Mouse (Mus musculus): ENCODE data around the gene Trub1. TPM values are rescaled to one million over a fixed set of nuclear protein-coding genes. Genes with fewer than 3 reads are reported as not detected.

Trub1 gene
- polyA plus RNA-seq, 1 experiment = 16.6 TPM

DNA sequence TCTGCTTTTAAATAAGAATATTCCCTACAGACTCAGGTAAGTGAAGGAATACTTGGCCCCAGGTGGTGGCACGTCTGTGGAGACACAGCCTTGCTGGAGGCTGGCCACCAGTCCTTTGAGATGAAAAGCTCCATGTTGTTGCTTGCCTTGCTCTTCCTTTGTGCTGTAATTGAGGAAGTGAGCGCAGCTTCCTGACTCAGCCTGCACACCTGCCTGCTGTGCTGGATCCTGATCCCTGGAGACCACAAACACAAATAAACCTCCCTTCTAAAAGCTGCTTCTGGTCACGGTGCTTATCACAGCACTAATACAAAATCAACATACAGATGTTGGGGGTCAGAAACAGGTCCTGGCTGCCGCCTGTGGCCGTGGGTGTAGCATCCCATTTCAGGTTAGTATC, 41.3 kb downstream of the Trub1 start:
- no peak for DNase-seq (ENCODE audit: low spot score)

DNA sequence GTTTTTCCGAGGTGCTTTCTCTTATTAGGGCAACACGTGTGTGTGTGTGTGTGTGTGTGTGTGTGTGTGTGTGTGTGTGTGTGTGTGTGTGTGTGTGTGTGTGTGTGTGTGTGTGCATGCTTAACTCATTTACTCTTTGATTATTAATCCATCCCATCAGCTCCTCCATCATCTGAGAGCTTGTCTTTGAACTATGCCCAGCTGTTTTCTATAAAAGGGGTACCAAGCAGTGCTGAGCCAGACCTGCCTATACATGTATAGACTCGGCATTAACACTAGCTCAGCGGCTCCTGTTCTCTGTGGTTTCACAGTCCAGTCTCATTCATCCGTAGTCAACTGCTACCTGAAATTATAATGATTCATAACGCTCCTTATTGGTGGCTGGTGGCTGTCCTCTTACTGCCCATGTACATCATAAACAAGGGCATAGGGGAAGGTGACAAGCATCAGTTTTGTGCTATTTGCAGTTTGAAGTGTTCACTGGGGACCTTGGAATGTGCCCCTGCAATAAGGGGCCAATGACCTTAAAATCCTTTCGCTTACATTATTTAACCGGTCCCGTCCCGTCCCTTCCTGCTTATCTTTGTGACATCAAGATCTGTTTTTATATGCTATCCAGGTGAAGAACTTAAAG, 45.5 kb downstream of the Trub1 start:
- DNase-seq (ENCODE audit: low spot score) = no peak

DNA sequence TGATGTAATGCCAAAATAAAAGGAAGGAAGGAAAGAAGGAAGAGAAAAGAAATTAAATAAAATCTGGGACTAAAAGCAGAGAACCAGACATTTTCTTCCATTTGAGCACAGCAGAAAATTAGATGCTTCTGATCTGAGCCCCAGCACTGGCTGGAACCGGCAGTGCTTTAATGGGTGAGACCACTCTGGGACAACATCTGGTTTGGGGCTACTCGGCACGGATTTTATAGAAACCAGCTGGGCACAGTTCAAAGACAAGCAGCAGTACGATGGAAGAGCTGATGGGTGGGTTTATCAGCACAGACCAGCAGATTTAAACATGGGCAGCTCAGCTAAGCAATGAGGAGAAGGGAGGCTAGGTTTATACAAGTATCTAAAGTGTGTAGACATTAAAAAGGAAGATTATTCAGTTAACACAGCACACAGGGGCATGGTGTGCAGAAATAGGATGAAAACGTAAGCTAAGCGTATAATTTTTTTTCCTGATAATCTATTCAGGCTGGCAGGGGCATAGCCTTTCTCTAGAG, 46.2 kb downstream of the Trub1 start:
- DNase-seq (ENCODE audit: low spot score) = no peak

DNA sequence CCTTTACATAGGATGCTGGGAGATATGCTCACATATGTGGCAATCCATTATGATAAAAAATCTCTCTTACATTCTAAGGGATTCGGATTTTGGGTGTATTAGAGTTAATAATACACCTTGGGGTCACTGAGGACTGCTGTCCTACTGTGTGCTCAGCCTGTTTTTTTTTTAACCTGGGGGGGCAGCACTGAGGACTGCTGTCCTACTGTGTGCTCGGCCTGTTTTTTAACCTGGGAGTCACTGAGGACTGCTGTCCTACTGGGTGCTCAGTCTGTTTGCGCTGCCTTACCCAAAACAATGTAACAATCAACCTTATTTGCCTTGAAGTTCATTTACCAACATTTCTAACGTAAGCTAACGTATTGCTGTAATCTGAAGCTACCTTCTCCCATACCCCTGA, 47.5 kb downstream of the Trub1 start:
- no peak for DNase-seq (ENCODE audit: low spot score)

DNA sequence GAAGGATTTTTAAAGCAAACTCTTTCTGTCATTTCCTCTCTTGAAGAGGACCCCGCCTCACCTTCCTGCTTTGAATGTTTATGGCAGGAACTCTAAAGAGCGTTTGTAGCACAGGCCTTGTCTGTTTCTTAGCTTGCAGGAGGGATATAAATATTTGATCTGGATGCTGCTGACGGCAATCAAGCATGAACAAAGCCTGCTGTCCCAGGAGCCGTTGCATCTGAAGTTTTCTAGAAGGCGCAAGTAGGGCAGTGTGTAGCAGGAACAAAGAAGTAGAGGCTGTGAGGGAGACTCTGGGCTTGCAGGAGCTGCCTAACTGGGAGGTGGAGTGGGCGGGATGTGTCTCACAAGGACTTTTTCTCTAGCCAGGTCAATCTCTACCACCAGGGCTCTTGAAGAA, 50.4 kb downstream of the Trub1 start:
- no peak for DNase-seq (ENCODE audit: low spot score)

DNA sequence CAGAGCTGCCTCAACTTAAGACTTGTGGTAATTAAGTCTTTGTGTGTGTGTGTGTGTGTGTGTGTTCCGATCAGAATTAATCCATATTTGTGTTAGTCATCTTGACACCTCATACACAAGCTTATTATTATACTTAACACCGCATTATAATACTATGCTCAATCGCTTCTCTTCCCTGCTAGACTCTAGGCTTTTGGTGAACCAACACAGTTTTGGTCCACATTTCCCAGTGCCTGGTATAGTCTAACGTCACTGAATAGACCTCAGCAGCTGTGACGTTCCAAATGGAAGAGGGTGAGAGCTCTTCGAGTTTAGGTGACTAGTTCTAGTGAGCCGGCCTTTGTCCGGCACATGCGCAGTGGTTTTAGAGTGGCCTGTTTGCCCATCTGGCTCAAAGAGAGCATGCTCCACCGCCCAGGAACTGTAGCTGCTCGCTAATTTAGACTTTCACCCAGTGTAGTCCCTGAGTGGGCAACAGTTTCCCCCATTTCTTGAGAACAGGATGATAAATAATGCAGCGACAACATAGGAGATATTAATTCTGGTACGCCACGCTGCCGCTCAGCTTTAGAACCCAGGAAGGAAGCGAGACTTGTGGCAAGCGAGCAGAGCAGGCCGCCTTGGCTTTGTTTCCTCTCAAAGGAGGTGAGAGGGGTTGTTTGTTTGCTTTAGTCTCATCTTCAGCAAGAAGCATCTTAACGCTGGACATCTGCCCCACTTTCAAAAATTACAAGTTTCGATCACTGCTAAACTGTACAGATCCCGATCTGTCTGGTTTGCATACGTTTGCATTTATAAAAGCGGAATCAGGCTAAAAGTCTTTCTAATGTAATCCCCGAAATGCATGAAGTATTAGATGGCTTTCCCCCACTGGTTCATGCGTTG, 52.6 kb downstream of the Trub1 start:
- no peak for DNase-seq (ENCODE audit: low spot score)

DNA sequence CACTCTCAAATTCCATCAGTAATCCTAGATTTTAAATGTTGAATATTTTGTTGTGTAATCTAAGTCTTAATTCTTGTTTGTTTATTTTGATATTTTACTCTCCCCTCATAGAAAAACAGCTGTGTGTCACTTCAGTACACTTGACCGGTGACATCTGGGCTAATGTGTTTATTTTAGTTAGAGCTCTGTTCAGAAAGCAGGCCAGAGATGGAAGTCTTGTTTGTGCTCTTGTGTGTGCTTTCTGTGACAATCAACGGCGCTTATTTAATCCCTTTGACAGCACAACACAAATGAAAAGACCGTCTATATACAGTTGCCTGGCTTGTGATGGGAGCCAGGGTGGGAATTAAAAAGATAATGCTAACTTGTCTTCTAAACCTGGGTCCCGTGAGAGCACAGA, 53.9 kb downstream of the Trub1 start:
- DNase-seq (ENCODE audit: low spot score) = no peak

DNA sequence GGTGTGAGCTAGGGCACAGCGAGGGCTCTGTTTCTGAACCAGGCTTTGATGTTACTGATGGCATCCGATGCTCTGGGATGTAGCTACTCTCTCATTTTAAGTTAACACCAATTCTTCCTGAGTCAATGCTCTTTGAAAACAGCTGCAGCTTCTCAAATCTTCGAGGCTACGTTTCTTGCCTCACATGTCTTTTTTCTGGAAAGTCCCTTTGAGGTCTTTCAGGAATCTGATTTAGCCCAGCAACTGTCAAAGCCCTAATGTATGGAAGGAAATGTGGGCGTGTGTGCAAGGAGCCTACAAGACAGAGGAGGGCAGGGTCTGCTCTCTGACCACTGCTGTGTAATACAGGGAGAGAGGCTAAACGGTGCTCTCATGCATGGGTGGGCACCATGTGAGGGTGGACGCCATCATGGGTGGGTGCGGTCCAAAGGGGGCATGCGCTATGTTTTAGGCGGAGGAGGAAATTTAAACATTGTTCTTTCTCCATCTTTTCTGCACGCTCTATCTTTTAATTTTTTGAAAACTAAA, 55.6 kb downstream of the Trub1 start:
- no peak for DNase-seq (ENCODE audit: low spot score)

DNA sequence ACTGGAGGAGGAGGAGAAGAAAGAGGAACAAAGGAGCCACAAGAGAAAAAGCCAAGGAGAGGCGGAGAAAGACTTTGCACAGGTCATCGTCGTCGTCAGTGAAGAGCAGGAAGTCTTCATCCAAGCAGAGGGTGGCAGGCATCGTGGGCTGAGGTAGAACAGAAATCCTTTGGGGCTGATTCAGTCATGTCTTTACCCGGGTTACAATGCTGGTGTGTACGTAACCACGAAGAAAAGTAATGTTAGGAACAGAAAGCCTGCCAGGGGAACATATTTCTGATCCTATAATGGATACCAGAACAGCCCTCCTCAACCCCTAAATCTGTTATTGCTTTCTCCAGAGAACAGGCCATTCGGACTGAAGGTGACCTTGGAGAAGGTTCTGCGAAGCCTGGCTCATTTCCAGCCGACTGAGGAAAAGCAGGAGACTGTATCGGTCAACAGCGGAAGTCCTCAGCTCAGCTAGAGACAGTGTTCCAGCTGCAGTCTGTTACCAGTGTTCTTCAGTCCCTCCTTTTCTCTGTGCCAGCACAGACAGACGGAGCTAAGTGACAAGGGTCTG, 57.1 kb downstream of the Trub1 start:
- DNase-seq (ENCODE audit: low spot score) = no peak

DNA sequence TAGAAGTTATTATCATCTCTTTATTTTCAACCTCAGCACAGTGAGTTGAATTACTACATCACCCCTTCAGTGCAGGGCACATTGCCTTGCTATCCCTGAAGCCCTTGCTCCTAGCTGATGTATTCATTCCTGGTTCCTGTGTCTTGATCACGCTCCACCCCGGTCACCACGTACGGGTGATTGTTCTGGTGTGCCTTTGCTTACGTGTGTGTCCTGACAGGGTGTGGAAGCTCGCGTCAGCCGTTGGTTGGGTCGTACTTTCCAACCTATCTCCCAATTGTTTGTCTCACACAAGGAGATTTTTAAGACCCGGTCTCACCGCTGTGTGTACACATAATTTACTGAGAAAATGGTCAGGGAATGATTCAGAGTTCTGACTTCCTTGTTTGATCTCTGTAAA, 58.1 kb downstream of the Trub1 start:
- DNase-seq (ENCODE audit: low spot score) = no peak

DNA sequence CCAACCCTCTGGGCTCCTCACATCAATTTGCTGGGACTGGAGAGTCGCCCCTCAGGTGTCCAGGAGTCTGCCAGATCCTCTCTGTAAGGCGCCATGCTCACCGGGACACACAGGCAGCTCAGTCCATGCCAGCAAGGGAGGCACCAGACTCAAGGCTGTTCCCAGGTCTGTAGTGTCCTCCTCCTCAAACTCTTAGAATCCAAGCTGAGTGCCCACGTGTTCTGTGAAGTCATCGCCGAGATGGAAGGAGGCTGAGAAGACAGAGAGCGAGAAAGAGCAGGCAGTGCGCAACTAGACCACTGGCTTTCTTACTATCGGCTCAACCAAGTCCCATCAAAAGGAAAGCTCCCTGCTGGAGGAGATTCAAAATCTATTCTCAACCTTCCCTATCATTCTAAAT, 60.4 kb downstream of the Trub1 start:
- no peak for DNase-seq (ENCODE audit: low spot score)

DNA sequence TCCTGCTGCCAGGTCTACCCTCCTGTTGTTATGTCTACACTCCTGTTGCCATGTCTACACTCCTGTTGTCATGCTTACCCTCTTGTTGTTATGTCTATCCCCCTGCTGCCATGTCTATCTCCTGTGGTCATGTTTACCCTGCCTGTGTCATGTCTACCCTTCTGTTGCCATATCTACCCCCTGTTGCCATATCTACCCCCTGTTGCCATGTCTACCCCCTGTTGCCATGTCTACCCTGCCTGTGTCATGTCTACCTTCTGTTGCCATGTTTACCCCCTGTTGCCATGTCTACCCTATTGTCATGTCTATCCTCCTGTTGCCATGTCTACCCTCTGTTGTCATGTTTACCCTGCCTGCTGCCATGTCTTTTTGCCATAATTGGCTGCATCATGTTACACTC, 69.0 kb downstream of the Trub1 start:
- DNase-seq (ENCODE audit: low spot score) = no peak

DNA sequence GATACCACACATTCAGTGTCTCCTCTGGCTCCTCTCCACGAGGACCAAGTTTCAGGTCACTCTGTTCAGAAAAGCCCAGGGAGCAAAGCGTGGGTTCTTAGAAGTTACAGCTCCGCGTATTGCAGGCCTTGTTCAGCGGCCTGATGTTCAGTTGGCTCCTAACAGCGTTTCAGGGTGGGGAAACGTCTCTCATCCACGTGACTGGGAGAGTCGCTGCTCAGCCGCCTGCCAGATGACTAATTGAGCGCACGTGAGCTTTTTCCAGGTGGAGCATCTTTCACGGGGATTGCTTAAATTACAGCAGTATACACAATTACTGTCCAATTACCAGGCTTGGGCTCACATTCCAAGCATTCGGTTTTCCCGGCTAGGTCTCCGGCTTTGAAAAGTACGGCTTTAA, 70.7 kb downstream of the Trub1 start:
- DNase-seq (ENCODE audit: low spot score) = no peak

DNA sequence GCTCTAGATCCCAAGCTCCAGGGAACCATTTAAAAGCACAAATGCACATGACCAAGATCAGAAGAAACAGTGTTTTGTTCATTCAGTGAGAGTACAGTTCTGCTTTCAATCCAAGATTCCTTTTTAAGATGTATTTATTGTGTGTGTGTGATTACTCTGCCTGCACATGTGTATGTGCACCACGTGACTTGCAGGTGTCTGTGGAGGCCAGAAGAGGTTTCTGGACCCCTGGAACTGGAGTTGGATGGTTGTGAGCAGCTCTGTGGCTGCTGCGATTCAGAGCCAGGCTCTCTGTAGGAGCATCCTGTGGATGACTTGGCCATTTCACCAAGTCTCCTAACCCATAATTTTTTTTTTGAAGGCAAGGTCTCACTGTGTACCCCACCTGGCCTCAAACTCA, 73.0 kb downstream of the Trub1 start:
- no peak for DNase-seq (ENCODE audit: low spot score)

DNA sequence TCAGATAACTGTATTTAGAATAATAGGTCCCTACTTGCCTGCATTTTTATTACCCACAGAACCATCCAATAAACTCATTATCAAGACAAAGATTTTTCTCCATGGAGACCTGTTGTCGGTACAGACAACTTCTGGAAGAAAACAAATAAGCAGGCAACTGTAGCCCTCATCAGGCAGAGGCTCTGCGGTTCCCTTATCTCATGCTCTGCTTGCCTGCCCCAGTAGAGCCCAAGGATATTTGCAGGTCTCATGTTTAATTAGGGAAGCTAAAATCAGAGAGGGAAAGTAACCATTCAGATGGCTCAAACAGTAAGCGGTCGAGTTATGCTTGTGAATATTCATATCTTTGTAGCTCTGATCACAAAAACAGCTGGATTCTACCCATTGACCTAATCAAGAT, 77.5 kb downstream of the Trub1 start:
- no peak for DNase-seq (ENCODE audit: low spot score)

DNA sequence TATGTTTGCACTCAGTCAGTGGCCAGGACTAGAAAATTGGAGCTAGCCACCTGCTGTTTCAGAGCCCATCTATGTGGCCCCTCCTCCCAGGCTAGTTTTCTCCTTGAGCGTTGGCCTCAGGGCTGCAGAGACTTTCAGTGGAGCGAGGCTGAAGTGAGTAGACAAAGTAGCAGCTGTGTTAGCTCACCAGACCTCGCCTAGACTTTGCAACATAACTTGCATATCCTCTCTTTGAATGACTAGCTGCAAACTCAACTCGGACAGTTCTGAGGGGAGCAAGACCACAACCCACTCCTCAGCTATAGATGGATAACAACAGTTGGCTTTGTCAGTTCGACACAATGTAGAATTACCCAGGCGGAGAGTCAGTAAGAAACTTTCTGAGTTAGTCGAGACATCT, 81.5 kb downstream of the Trub1 start:
- no peak for DNase-seq (ENCODE audit: low spot score)

DNA sequence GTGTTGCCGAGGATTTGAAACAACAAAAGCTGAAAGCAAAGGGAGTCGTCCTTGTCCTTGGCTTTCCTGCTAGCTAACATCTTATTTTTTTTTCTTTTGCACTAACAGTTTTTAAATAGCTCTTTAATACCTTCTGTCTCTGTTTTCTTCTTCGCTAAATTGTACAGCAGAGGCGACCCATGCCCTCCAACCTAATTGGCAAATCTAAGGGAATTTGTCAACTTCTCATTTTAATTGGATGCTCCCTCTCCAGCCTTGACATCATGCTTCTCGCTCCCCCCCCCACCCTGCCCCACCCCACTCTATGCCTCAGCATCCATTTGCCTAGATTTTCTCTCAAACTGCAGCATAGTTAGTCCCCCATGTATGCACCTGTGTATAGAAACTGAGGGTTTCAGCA, 83.8 kb downstream of the Trub1 start:
- no peak for DNase-seq (ENCODE audit: low spot score)

DNA sequence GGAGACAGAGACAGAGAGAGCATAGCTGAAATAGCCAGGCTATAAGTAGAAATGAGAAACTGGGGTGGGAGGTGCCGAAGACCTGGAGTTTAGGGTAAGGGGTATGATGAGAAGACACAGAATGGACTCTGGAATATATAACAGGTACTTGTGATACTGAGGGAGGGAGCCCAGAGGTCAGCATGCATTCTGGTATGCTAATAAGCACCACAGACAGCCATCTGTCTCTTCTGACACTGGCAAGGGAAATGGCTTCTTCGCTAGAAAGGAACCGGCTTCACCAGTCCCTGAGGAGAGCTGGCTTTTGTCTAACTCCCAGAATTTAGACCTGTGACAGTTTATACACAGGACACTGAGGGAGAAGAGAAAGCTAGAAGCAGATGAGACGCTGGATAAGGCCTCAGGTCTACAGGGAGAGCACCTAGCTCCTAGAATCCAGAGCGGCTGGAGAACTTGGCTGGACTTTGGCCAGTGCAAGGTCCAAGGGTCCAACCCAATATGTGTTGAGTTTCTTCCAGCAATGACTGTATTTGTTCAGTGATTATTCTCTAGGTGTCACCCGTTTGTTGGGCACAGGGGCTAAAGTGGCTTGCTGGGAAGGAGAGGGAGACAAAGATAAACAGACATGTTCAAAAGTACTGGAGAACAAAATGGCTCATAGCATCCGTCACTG, 84.9 kb downstream of the Trub1 start:
- DNase-seq (ENCODE audit: low spot score) = no peak

DNA sequence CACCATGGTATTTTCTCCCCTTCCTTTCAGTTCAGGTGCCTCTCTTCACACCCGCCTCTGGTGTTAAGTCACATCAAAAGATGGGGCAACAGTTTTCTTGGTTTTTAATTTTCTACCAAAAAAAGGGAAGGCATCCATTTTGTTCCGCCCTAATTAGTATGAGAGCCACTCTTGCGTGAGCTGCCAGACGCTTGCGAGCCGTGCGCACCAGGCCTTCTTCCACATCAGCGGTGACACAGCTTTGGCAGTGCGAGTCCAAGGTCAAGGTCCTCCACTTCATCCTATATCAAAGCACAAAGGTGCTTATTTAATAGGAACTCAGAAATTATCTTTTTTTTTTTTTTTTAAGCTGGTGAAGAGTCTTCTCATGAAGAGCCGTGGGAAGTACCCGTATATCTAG, 87.4 kb downstream of the Trub1 start:
- DNase-seq (ENCODE audit: low spot score) = no peak

Data from urinary bladder, adult 2 months (tissue).